Mouse (Mus musculus): ENCODE results near the gene Gpkow. TPM values are rescaled to one million over a fixed set of nuclear protein-coding genes. Genes with fewer than 3 reads are reported as not detected.
A peak's percentile ranks its signal among the peaks of the same experiment; 100 is the strongest.

Gpkow gene
- polyA plus RNA-seq (2012; ENCODE audit: insufficient read depth, insufficient read length, missing spikeins), result 27.2 and 28.7 TPM in 2 replicates

GRCm38 (mm10) chrX:7696954-7697381 is at the start of gene Gpkow:
Gene Gpkow, plus strand, starts transcription at chrX:7697131.
- Histone ChIP-seq H3K4me3 (ENCODE audit: insufficient read depth, low read length) (peak within 1 kb of the TSS; percentile 77), H3K4me1 (ENCODE audit: control insufficient read depth, insufficient read depth, low read length) (peaks cover 6% of the 10 kb centered on the region), H3K27ac (ENCODE audit: insufficient read depth, low read depth, low read length) (peak within 1 kb of the TSS; percentile 34)
- TF ChIP-seq POLR2A (IDR thresholded peaks at IDR 0.05; ENCODE audit: borderline replicate concordance, low read depth, low read length) (no peak), CTCF (IDR thresholded peaks at IDR 0.05; ENCODE audit: low read depth, low read length) (no peak)

- H3K27ac ChIP-seq (ENCODE audit: insufficient read depth, low read depth, low read length), result peak overlapping the region; percentile 49
- TF ChIP-seq CTCF (IDR thresholded peaks at IDR 0.05; ENCODE audit: low read depth, low read length) (no peak), POLR2A (IDR thresholded peaks at IDR 0.05; ENCODE audit: borderline replicate concordance, low read depth, low read length) (no peak)
- H3K4me1 ChIP-seq (ENCODE audit: control insufficient read depth, insufficient read depth, low read length), result peaks cover 7% of the 10 kb centered on the region
- peak overlapping the region; percentile 64 for H3K4me3 ChIP-seq (ENCODE audit: insufficient read depth, low read length)
Observed at GRCm38 (mm10) chrX:7648671-7649304, 48.1 kb upstream of the Gpkow start.

- Histone ChIP-seq H3K27ac (ENCODE audit: insufficient read depth, low read depth, low read length) (no peak within 1 kb of the TSS), H3K4me1 (ENCODE audit: control insufficient read depth, insufficient read depth, low read length) (peaks cover 11% of the 10 kb centered on the region), H3K4me3 (ENCODE audit: insufficient read depth, low read length) (peak within 1 kb of the TSS; percentile 83)
- TF ChIP-seq POLR2A (IDR thresholded peaks at IDR 0.05; ENCODE audit: borderline replicate concordance, low read depth, low read length) (no peak), CTCF (IDR thresholded peaks at IDR 0.05; ENCODE audit: low read depth, low read length) (no peak)
Observed at GRCm38 (mm10) chrX:7657221-7657639, 39.7 kb upstream of the Gpkow start, which contains the start of gene Prickle3. Gene Prickle3, plus strand, starts transcription at chrX:7657260.

DNA sequence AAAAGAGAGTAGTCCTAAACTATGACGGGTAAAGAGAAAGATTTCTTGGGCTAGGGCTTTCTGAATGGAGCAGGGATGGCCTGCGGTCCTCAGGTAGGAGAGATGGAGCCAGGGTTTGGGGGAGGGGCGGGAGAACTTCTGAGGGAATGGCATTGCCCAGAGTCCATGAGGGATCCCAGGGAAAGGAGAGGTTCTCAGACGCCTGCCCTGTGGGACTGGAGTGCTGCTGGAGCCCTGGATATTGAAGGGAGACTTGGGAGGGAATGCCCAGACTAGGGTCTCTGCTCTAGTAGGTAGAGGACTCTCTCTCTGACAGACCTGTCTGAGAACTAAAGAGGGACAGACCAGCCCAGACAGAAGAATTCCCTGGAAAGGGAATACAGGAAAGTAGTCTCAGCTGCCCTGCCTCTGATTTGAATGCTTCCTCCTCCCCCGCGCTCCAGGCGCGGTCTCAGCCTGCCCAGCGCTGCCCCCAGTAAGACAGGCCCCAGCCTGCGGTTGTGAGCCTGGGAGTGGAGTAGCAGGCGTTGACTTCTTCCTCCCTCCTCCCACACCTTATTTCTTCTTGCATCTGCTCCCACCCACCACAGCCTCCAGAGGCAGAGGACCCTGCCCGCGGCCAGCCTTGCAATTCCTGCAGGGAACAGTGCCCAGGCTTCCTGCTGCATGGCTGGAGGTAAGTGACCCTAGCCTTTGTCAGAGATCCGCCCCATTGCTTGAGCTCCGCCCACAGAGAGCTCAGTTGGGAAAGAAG is 38.7 kb upstream of the Gpkow start:
- Histone ChIP-seq H3K4me3 (ENCODE audit: insufficient read depth, low read length) (no peak overlapping the region; the same call in 1 of the 2 replicates), H3K4me1 (ENCODE audit: control insufficient read depth, insufficient read depth, low read length) (peaks cover 10% of the 10 kb centered on the region), H3K27ac (ENCODE audit: insufficient read depth, low read depth, low read length) (no peak overlapping the region)
- TF ChIP-seq POLR2A (IDR thresholded peaks at IDR 0.05; ENCODE audit: borderline replicate concordance, low read depth, low read length), result no peak
- no peak for TF ChIP-seq CTCF (IDR thresholded peaks at IDR 0.05; ENCODE audit: low read depth, low read length)

GRCm38 (mm10) chrX:7658785-7659589 is 37.9 kb upstream of the Gpkow start:
- Histone ChIP-seq H3K4me1 (ENCODE audit: control insufficient read depth, insufficient read depth, low read length) (peaks cover 7% of the 10 kb centered on the region; the same call in 1 of the 2 replicates), H3K27ac (ENCODE audit: insufficient read depth, low read depth, low read length) (no peak overlapping the region), H3K4me3 (ENCODE audit: insufficient read depth, low read length) (no peak overlapping the region)
- TF ChIP-seq POLR2A (IDR thresholded peaks at IDR 0.05; ENCODE audit: borderline replicate concordance, low read depth, low read length) (no peak), CTCF (IDR thresholded peaks at IDR 0.05; ENCODE audit: low read depth, low read length) (no peak)

GRCm38 (mm10) chrX:7661086-7661485 is 35.8 kb upstream of the Gpkow start:
- no peak overlapping the region for H3K27ac ChIP-seq (ENCODE audit: insufficient read depth, low read depth, low read length)
- peaks cover 7% of the 10 kb centered on the region; the same call in 1 of the 2 replicates for H3K4me1 ChIP-seq (ENCODE audit: control insufficient read depth, insufficient read depth, low read length)
- H3K4me3 ChIP-seq (ENCODE audit: insufficient read depth, low read length), result no peak overlapping the region
- no peak for TF ChIP-seq CTCF (IDR thresholded peaks at IDR 0.05; ENCODE audit: low read depth, low read length)
- no peak for TF ChIP-seq POLR2A (IDR thresholded peaks at IDR 0.05; ENCODE audit: borderline replicate concordance, low read depth, low read length)

DNA sequence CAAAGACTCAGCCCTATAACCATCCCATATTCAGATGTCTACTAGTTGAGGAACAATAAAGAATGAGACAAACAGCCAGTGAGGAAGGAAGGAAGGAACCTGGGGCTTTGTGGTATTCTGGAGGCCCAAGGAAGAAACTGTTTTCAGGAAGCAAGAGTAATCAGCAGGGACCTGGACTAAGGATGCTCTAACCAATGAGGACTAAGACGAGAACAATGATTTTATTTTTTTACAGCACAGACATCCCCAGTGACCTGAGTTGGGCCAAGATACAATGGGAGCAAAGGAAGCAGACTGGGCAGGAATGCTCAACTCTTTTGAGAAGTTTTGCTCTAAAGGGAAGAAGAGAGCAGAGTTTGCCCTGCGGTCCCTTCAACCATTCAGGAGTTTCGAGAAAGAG is 34.0 kb upstream of the Gpkow start:
- H3K27ac ChIP-seq (ENCODE audit: insufficient read depth, low read depth, low read length), result no peak overlapping the region
- peaks cover 6% of the 10 kb centered on the region; the same call in 1 of the 2 replicates for H3K4me1 ChIP-seq (ENCODE audit: control insufficient read depth, insufficient read depth, low read length)
- no peak overlapping the region for H3K4me3 ChIP-seq (ENCODE audit: insufficient read depth, low read length)
- no peak for TF ChIP-seq POLR2A (IDR thresholded peaks at IDR 0.05; ENCODE audit: borderline replicate concordance, low read depth, low read length)
- no peak for TF ChIP-seq CTCF (IDR thresholded peaks at IDR 0.05; ENCODE audit: low read depth, low read length)

GRCm38 (mm10) chrX:7664791-7665190 is 32.1 kb upstream of the Gpkow start:
- Histone ChIP-seq H3K4me3 (ENCODE audit: insufficient read depth, low read length) (no peak overlapping the region), H3K4me1 (ENCODE audit: control insufficient read depth, insufficient read depth, low read length) (no peaks in the 10 kb centered on the region), H3K27ac (ENCODE audit: insufficient read depth, low read depth, low read length) (no peak overlapping the region)
- TF ChIP-seq CTCF (IDR thresholded peaks at IDR 0.05; ENCODE audit: low read depth, low read length) (no peak), POLR2A (IDR thresholded peaks at IDR 0.05; ENCODE audit: borderline replicate concordance, low read depth, low read length) (no peak)

DNA sequence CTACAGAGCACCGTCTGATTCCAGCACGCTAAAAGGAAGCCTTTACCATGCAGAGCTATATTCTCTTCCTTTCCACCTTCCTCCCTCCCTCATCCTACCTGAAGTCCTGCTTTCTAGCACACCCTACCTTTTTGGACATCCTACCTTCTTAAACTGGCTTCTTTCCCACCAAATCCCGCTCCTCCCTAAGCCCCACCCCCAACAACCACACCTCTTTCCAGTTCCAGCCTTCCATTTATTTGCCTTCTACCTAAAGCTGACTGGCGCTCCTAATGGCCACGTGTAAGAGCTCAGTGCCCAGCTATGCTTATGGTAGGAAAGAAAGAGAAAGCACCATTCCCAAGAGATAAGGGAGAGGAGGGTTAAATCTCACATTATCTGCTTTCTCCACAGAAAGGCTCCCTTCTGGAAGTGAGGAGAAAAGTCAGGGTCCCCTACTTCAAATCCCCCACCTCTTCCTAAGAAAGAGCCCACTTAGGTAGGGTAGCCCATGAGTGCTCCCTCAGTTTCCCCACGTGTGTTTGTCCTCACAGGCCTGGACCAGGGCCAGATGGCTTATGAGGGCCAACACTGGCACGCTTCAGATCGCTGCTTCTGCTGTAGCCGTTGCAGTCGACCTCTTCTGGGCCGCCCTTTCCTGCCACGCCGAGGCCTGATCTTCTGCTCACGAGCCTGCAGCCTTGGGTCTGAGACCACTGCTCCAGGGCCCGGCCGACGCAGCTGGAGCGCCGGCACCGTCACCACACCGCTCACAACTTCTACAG is 31.0 kb upstream of the Gpkow start:
- Histone ChIP-seq H3K27ac (ENCODE audit: insufficient read depth, low read depth, low read length) (no peak overlapping the region), H3K4me3 (ENCODE audit: insufficient read depth, low read length) (no peak overlapping the region), H3K4me1 (ENCODE audit: control insufficient read depth, insufficient read depth, low read length) (no peaks in the 10 kb centered on the region)
- TF ChIP-seq CTCF (IDR thresholded peaks at IDR 0.05; ENCODE audit: low read depth, low read length), result no peak
- no peak for TF ChIP-seq POLR2A (IDR thresholded peaks at IDR 0.05; ENCODE audit: borderline replicate concordance, low read depth, low read length)
